Mouse (Mus musculus) gastrocnemius, adult 2 months (tissue): ENCODE results near the gene Pde11a. TPM values are rescaled to one million over a fixed set of nuclear protein-coding genes. Genes with fewer than 3 reads are reported as not detected.

Experiments
- DNase-seq: peaks from one replicate; pipeline ENCODE4 v3.0.0; 2022
- H3K27ac ChIP-seq: fragments of 200-600 bp; 2 replicates; pipeline ENCODE4 v1.8.1; 2022; ENCODE audit warnings: mild to moderate bottlenecking
- H3K4me3 ChIP-seq: fragments of 200-600 bp; 2 replicates; pipeline ENCODE4 v1.8.1; 2022; ENCODE audit warnings: mild to moderate bottlenecking, moderate library complexity
- CTCF ChIP-seq: fragments of 200-600 bp; IDR thresholded peaks from 2 replicates; pipeline ENCODE4 v1.8.1; 2022; ENCODE audit warnings: antibody characterized with exemption, mild to moderate bottlenecking, moderate library complexity
- intact Hi-C: fragments of 180-260 bp; cut with DNase I; formaldehyde crosslinking; loops from one replicate; pipeline ENCODE4 v1.15.1; 2025
- total RNA-seq, 2 experiments: library from RNA; stranded (reverse); gene quantifications; 2 replicates each; pipeline ENCODE4 v1.2.3; 2021

The Pde11a gene
- total RNA-seq, 2 experiments from 2014 or later: 0.17 to 0.33 TPM

GRCm38 (mm10) chr2:76049529-76049928, 289.0 kb downstream of the Pde11a start:
- intact Hi-C loops: no loop called here
- Histone ChIP-seq H3K4me3 (no peak overlapping the region), H3K27ac (no peak overlapping the region)
- TF ChIP-seq CTCF: no peak
- DNase-seq: no peak

GRCm38 (mm10) chr2:76047740-76048139, 290.8 kb downstream of the Pde11a start:
- Histone ChIP-seq H3K4me3 (no peak overlapping the region), H3K27ac (no peak overlapping the region)
- intact Hi-C loops: no loop called here
- DNase-seq: peak; percentile 63
- no peak for TF ChIP-seq CTCF

GRCm38 (mm10) chr2:76042210-76042609, 296.4 kb downstream of the Pde11a start:
- H3K4me3 ChIP-seq: no peak overlapping the region
- no peak overlapping the region for H3K27ac ChIP-seq
- intact Hi-C loops: no loop called here
- no peak for DNase-seq
- TF ChIP-seq CTCF: no peak

GRCm38 (mm10) chr2:76040116-76040515, 298.5 kb downstream of the Pde11a start:
- no peak for DNase-seq
- Histone ChIP-seq H3K4me3 (no peak overlapping the region), H3K27ac (no peak overlapping the region)
- intact Hi-C loops: no loop called here
- TF ChIP-seq CTCF: no peak

DNA sequence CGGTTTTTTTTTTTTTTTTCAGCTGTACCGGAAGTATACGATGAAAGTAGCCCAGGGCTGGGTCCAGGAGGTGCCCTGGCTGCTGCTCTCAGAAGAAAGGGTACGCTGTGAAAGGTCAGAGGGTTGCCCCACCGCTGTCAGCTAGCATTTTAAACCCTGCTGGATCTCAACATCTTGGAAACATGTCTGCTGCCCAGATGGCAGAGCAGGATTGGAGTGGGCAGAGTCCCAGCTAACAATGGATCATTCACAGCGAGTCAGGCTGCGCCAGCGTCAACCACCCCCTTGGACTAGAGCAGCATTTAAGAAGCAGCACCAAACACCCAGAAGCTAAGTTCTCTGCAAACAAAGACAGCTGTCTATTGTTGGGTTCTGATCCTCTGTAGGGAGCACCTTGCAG, 308.5 kb downstream of the Pde11a start:
- TF ChIP-seq CTCF: no peak
- Histone ChIP-seq H3K27ac (no peak overlapping the region; the same call in 1 of the 2 replicates), H3K4me3 (peak overlapping the region; percentile 39; the same call in 1 of the 2 replicates)
- intact Hi-C loops: no loop called here
- DNase-seq: peak; percentile 26

GRCm38 (mm10) chr2:76029081-76029901, 309.3 kb downstream of the Pde11a start:
- TF ChIP-seq CTCF: no peak
- Histone ChIP-seq H3K27ac (peak overlapping the region; percentile 16; the same call in 1 of the 2 replicates), H3K4me3 (peak overlapping the region; percentile 39)
- intact Hi-C loops: no loop called here
- peak; percentile 24 for DNase-seq

- intact Hi-C loops: no loop called here
- no peak overlapping the region for H3K4me3 ChIP-seq
- no peak for TF ChIP-seq CTCF
- DNase-seq: no peak
- no peak overlapping the region for H3K27ac ChIP-seq
These were observed 321.7 kb downstream of the Pde11a start for GRCm38 (mm10) chr2:76016890-76017289.

DNA sequence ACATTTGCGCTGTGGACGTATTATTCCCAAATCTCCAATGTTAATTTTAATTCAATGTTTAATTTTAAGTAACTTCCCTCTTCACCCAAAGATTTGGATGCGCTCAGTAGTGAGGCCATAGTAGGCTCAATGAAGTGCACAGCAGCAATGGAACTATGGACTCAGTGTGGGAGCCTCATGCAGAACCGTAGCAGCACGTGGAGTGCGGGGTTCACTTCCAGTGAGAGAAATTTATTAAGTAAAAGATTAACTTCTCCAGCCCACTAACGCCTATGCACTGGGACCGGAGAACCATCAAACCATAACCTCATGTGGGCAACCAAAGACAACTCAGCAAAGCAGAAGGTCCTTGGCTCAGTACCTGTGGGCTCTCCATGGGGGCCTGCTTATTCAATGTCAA, 322.4 kb downstream of the Pde11a start:
- no peak for TF ChIP-seq CTCF
- Histone ChIP-seq H3K4me3 (no peak overlapping the region), H3K27ac (no peak overlapping the region)
- DNase-seq: no peak
- intact Hi-C loops: no loop called here

GRCm38 (mm10) chr2:76015460-76015859, 323.1 kb downstream of the Pde11a start:
- TF ChIP-seq CTCF: no peak
- intact Hi-C loops: no loop called here
- H3K4me3 ChIP-seq: no peak overlapping the region
- DNase-seq: no peak
- no peak overlapping the region for H3K27ac ChIP-seq

- no peak for DNase-seq
- Histone ChIP-seq H3K27ac (no peak overlapping the region), H3K4me3 (no peak overlapping the region)
- no peak for TF ChIP-seq CTCF
- intact Hi-C loops: no loop called here
These were observed 323.9 kb downstream of the Pde11a start for GRCm38 (mm10) chr2:76014659-76015058.

- no peak overlapping the region for H3K27ac ChIP-seq
- DNase-seq: no peak
- intact Hi-C loops: no loop called here
- no peak for TF ChIP-seq CTCF
- H3K4me3 ChIP-seq: no peak overlapping the region
These were observed 332.4 kb downstream of the Pde11a start for GRCm38 (mm10) chr2:76006194-76006593.

- TF ChIP-seq CTCF: no peak
- H3K4me3 ChIP-seq: no peak overlapping the region
- no peak overlapping the region for H3K27ac ChIP-seq
- DNase-seq: no peak
- intact Hi-C loops: no loop called here
These were observed 335.7 kb downstream of the Pde11a start for GRCm38 (mm10) chr2:76002899-76003298.

DNA sequence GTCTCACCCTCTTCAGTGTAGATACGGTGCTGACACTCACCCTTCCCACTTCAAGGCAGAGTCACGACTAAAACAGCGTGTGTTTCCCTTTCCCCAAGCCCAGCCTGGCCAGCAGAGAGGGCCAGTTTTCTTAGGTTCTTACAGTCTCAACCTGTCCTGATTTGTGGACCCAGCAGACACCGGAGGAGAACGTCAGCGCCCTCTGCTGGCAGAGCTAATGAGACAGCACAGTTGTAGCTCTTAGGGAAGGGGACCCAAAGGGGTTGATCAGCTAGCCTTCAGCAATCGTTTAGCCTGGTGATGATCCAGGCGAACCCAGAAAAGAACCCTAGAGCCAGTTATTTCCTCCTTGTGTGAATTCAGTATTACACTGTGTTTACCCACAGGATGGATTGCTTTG, 337.2 kb downstream of the Pde11a start:
- intact Hi-C loops: no loop called here
- TF ChIP-seq CTCF: peak; percentile 84
- Histone ChIP-seq H3K27ac (no peak overlapping the region), H3K4me3 (no peak overlapping the region)
- peak; percentile 79 for DNase-seq

DNA sequence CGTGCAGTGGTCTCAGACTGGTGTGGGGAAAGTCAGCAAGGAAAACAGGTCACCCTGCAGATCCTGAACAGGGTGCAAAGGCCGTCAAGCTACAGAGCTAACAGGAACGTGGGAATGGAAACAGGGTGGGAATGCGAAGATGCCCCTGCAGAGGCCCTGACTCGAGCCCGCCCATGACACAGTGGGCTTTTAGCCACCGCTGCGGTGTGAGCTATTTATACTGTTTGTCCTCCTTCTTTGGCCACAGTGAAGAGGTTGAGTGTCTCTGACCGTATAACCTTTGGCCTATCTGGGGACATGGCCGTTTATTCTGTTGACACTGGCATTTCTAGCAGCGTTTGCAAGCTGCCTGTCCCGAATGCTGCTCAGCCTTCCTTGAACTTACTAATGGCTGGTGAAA, 338.9 kb downstream of the Pde11a start:
- intact Hi-C loops: no loop called here
- no peak overlapping the region for H3K27ac ChIP-seq
- no peak for TF ChIP-seq CTCF

More for the DNA sequence above, 338.9 kb downstream of the Pde11a start:
- H3K4me3 ChIP-seq: no peak overlapping the region
- DNase-seq: peak; percentile 50
